Mouse (Mus musculus) layer of hippocampus, postnatal 25 days (tissue): ENCODE data around the gene Naxd. TPM values are rescaled to one million over a fixed set of nuclear protein-coding genes. Genes with fewer than 3 reads are reported as not detected.

Experiments
- DNase-seq, 2 experiments: peaks; one replicate each; pipeline ENCODE4 v3.0.0; 2022; ENCODE audit warnings: mixed read lengths in 2 of 2, low spot score in 1 of 2; ENCODE audit errors: extremely low spot score in 1 of 2
- total RNA-seq, 2 experiments: library from RNA; stranded (reverse); gene quantifications; 2 replicates each; pipeline ENCODE4 v1.2.3; 2021

Gene Naxd
- total RNA-seq, 2 experiments from 2014 or later, result 60.1 to 64.2 TPM

- DNase-seq, result no peak
Measured at GRCm38 (mm10) chr8:11552390-11552789, 55.1 kb downstream of the Naxd start.

- DNase-seq, result peak; percentile 84 to 90
Measured at GRCm38 (mm10) chr8:11554799-11555719, 57.8 kb downstream of the Naxd start, which contains the start of gene Ing1. TSS of gene Ing1 (plus strand) at chr8:11555571.

GRCm38 (mm10) chr8:11555720-11556591 is 58.6 kb downstream of the Naxd start:
- DNase-seq, result peak; percentile 92 to 97

- peak; percentile 22 to 55 for DNase-seq
Measured at GRCm38 (mm10) chr8:11556691-11557423, 59.6 kb downstream of the Naxd start.

- peak in 1 of 2 experiments; percentile 35 for DNase-seq
Measured at GRCm38 (mm10) chr8:11557424-11557767, 60.1 kb downstream of the Naxd start.

- peak; percentile 89 to 92 for DNase-seq
Measured at GRCm38 (mm10) chr8:11557768-11558629, 60.7 kb downstream of the Naxd start.

GRCm38 (mm10) chr8:11559511-11559910 is 62.2 kb downstream of the Naxd start:
- no peak for DNase-seq

- no peak for DNase-seq
Measured at GRCm38 (mm10) chr8:11560220-11560619, 62.9 kb downstream of the Naxd start.

GRCm38 (mm10) chr8:11564236-11564635 is 66.9 kb downstream of the Naxd start:
- DNase-seq, result no peak

Other genes with a start within 250 kb of the Naxd start
- gene Col4a2, start 184.7 kb upstream of the Naxd start, total RNA-seq, result 10 to 100 TPM; 45.6 to 61.2 TPM
- gene Col4a1, start 184.7 kb upstream of the Naxd start, total RNA-seq, result 10 to 100 TPM; 46.0 to 60.0 TPM
- under 1 TPM; 0.20 to 0.26 TPM for gene Rab20, start 18.8 kb upstream of the Naxd start, total RNA-seq
- 10 to 100 TPM; 21.7 to 24.3 TPM for gene Cars2, start 53.3 kb downstream of the Naxd start, total RNA-seq
- 10 to 100 TPM; 36.6 to 41.9 TPM for gene Ing1, start 58.1 kb downstream of the Naxd start, total RNA-seq
- 10 to 100 TPM; 55.3 to 67.2 TPM for gene Ankrd10, start 138.3 kb downstream of the Naxd start, total RNA-seq
- gene 1700016D06Rik, start 203.6 kb downstream of the Naxd start, total RNA-seq, result not detected
- gene Arhgef7, start 230.2 kb downstream of the Naxd start, total RNA-seq, result 100 to 1,000 TPM; 120 to 133 TPM